Mouse (Mus musculus): ENCODE data around the gene Dnaja1. TPM values are rescaled to one million over a fixed set of nuclear protein-coding genes. Genes with fewer than 3 reads are reported as not detected.

Dnaja1 gene
- 379 and 406 TPM in 2 replicates for polyA plus RNA-seq (2014; fragmentation: Nextera tagmentation; extraction: Ambion mirVana)

- DNase-seq (ENCODE audit: low spot score) (peak; percentile 97), ATAC-seq (ENCODE audit: low read depth) (peak; percentile 93)
- Histone ChIP-seq H3K36me3 (ENCODE audit: control insufficient read depth, insufficient read depth, low read length) (peaks cover 38% of the 10 kb centered on the region), H3K4me2 (ENCODE audit: low read depth, low read length) (peak within 1 kb of the TSS; percentile 87), H3K4me1 (ENCODE audit: control insufficient read depth, insufficient read depth, low read length) (peaks cover 31% of the 10 kb centered on the region), H3K9me3 (ENCODE audit: control insufficient read depth, low read length) (no peaks in the 10 kb centered on the region), H3K9ac (ENCODE audit: low read depth, low read length) (peak within 1 kb of the TSS; percentile 99), H3K27me3 (replicated peaks; ENCODE audit: control insufficient read depth, insufficient read depth, low read length) (no peaks in the 10 kb centered on the region), H3K27ac (replicated peaks; ENCODE audit: low read depth, low read length) (peak within 1 kb of the TSS; percentile 100), H3K4me3 (ENCODE audit: low read depth, low read length) (peak within 1 kb of the TSS; percentile 92)
- WGBS = under 1% methylated on average over 44 of the region's 54 CpGs
These were observed at the start of gene Dnaja1 for GRCm38 (mm10) chr4:40722011-40722666. TSS of gene Dnaja1 (plus strand) at chr4:40722150.

- H3K9ac ChIP-seq (ENCODE audit: low read depth, low read length) = no peak overlapping the region
- WGBS = 93% methylated on average over 5 of the region's 5 CpGs
These were observed 48.4 kb upstream of the Dnaja1 start for GRCm38 (mm10) chr4:40673526-40673925.

DNA sequence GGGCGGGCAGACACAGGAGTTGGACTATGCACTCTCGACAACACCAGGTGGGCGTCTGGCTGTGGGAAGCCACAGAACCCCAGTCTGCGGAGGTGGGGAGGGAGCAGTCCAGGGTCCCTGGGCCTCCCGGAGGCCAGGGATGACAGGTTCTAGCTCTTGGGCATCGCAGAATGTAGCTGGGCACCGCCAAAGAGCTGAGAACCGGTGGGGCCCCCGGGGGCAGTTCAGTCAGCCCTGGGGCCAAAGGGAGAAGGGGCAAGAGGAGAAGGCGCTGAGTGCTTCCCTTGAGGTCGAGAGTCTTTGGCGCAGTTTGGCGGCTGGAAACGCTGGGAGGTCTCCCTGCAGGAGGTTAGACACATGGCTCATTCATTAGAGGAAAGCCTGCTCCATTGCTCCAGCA, 45.6 kb upstream of the Dnaja1 start:
- Histone ChIP-seq H3K9ac (ENCODE audit: low read depth, low read length) (no peak overlapping the region), H3K27ac (replicated peaks; ENCODE audit: low read depth, low read length) (no peak overlapping the region), H3K9me3 (ENCODE audit: control insufficient read depth, low read length) (no peaks in the 10 kb centered on the region), H3K4me1 (ENCODE audit: control insufficient read depth, insufficient read depth, low read length) (no peaks in the 10 kb centered on the region), H3K27me3 (replicated peaks; ENCODE audit: control insufficient read depth, insufficient read depth, low read length) (no peaks in the 10 kb centered on the region), H3K36me3 (ENCODE audit: control insufficient read depth, insufficient read depth, low read length) (no peaks in the 10 kb centered on the region), H3K4me3 (ENCODE audit: low read depth, low read length) (no peak overlapping the region), H3K4me2 (ENCODE audit: low read depth, low read length) (peak overlapping the region; percentile 1; the same call in 1 of the 2 replicates)
- 15% methylated on average over 12 of the region's 14 CpGs for WGBS
- DNase-seq (ENCODE audit: low spot score) (no peak), ATAC-seq (ENCODE audit: low read depth) (no peak)

More at GRCm38 (mm10) chr4:40673526-40673925, 48.4 kb upstream of the Dnaja1 start:
- Histone ChIP-seq H3K4me3 (ENCODE audit: low read depth, low read length) (no peak overlapping the region), H3K36me3 (ENCODE audit: control insufficient read depth, insufficient read depth, low read length) (no peaks in the 10 kb centered on the region), H3K9me3 (ENCODE audit: control insufficient read depth, low read length) (no peaks in the 10 kb centered on the region), H3K27me3 (replicated peaks; ENCODE audit: control insufficient read depth, insufficient read depth, low read length) (no peaks in the 10 kb centered on the region), H3K4me2 (ENCODE audit: low read depth, low read length) (no peak overlapping the region), H3K4me1 (ENCODE audit: control insufficient read depth, insufficient read depth, low read length) (no peaks in the 10 kb centered on the region), H3K27ac (replicated peaks; ENCODE audit: low read depth, low read length) (no peak overlapping the region)
- no peak for DNase-seq (ENCODE audit: low spot score)
- ATAC-seq (ENCODE audit: low read depth) = no peak

DNA sequence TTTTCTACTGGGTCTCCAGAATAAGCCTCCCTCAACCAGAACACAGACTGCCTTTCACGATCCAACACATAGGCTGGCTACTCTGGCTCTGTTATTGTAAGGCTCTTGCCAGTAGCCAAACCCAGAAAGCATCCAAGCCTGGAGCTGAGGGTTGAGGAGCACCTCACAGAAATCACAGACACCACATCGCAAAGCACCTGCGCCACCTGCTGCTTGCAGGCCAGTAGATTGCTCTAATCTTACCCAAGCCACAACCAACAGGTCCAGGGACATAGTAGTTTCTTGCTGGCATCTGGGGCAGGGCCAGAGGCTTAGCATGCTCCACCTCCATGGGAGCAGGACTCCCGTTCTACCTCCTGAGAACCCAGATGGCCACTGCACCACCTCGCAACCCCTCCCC, 44.8 kb upstream of the Dnaja1 start:
- DNase-seq (ENCODE audit: low spot score) (peak; percentile 52), ATAC-seq (ENCODE audit: low read depth) (peak; percentile 32; the same call in 1 of the 2 replicates)
- H3K4me3 ChIP-seq (ENCODE audit: low read depth, low read length) = no peak overlapping the region
- no peak overlapping the region for H3K4me2 ChIP-seq (ENCODE audit: low read depth, low read length)
- no peaks in the 10 kb centered on the region for H3K4me1 ChIP-seq (ENCODE audit: control insufficient read depth, insufficient read depth, low read length)
- 39% methylated on average over 4 of the region's 5 CpGs for WGBS
- no peak overlapping the region for H3K27ac ChIP-seq (replicated peaks; ENCODE audit: low read depth, low read length)
- no peak overlapping the region for H3K9ac ChIP-seq (ENCODE audit: low read depth, low read length)
- H3K9me3 ChIP-seq (ENCODE audit: control insufficient read depth, low read length) = no peaks in the 10 kb centered on the region
- H3K36me3 ChIP-seq (ENCODE audit: control insufficient read depth, insufficient read depth, low read length) = no peaks in the 10 kb centered on the region
- H3K27me3 ChIP-seq (replicated peaks; ENCODE audit: control insufficient read depth, insufficient read depth, low read length) = no peaks in the 10 kb centered on the region

DNA sequence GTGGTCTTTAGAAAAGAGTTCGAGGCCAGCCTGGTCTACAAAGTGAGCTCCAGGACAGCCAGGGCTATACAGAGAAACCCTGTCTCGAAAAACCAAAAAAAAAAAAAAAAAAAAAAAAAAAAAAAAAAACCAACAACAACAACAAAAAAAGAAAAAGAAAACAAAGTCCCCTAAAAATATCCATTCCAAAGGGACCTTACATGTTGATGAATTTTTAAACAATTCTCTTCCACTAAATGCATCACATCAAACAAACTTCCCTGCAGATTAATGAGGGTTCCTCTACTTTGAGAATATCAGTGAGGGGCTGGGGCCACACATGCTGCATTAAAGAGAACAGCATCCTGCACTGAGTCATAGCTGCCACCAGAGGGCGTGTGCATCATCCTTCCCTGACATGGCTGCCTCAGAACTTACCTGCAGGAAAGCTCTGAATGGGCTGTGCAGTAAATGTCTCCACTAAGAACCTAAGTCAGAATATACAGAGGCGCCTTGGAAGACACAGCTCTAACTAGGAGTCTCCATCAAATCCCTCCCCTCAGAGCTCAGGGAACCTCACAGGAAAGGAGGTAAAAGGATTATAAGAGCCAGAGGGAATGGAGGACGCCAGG, 41.6 kb upstream of the Dnaja1 start:
- H3K9me3 ChIP-seq (ENCODE audit: control insufficient read depth, low read length) = no peaks in the 10 kb centered on the region
- no peak overlapping the region for H3K4me2 ChIP-seq (ENCODE audit: low read depth, low read length)
- ATAC-seq (ENCODE audit: low read depth) (no peak), DNase-seq (ENCODE audit: low spot score) (peak; percentile 68)
- no peak overlapping the region for H3K9ac ChIP-seq (ENCODE audit: low read depth, low read length)
- H3K4me1 ChIP-seq (ENCODE audit: control insufficient read depth, insufficient read depth, low read length) = no peaks in the 10 kb centered on the region
- H3K27ac ChIP-seq (replicated peaks; ENCODE audit: low read depth, low read length) = no peak overlapping the region
- no peak overlapping the region for H3K4me3 ChIP-seq (ENCODE audit: low read depth, low read length)
- WGBS = 45% methylated on average over 5 of the region's 5 CpGs
- H3K36me3 ChIP-seq (ENCODE audit: control insufficient read depth, insufficient read depth, low read length) = no peaks in the 10 kb centered on the region; the same call in 1 of the 2 replicates
- no peaks in the 10 kb centered on the region for H3K27me3 ChIP-seq (replicated peaks; ENCODE audit: control insufficient read depth, insufficient read depth, low read length)

DNA sequence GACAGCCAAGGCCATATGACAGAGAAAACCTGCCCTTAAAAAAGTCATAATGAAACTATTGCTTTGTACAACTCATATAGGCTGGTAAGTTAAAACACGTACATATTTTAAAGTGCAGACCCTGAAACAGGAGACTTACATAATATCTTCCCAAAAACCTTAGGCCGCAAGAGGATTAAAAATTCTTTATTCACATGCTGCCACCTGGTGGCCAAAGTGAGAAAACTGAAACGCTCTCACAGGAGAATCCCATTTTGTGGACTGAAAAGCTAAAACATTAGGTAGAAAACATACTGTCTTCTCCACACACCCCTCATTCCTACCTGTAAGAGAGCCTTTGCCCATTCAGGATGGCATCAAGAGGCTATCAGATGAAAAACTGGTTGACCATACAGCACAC, 40.0 kb upstream of the Dnaja1 start:
- H3K4me2 ChIP-seq (ENCODE audit: low read depth, low read length) = no peak overlapping the region
- ATAC-seq (ENCODE audit: low read depth) = peak; percentile 21; the same call in 1 of the 2 replicates
- DNase-seq (ENCODE audit: low spot score) = peak; percentile 68

GRCm38 (mm10) chr4:40682359-40682758, 39.6 kb upstream of the Dnaja1 start:
- H3K9ac ChIP-seq (ENCODE audit: low read depth, low read length) = no peak overlapping the region
- H3K4me2 ChIP-seq (ENCODE audit: low read depth, low read length) = no peak overlapping the region
- no peaks in the 10 kb centered on the region for H3K27me3 ChIP-seq (replicated peaks; ENCODE audit: control insufficient read depth, insufficient read depth, low read length)
- H3K4me3 ChIP-seq (ENCODE audit: low read depth, low read length) = no peak overlapping the region
- H3K27ac ChIP-seq (replicated peaks; ENCODE audit: low read depth, low read length) = no peak overlapping the region
- H3K9me3 ChIP-seq (ENCODE audit: control insufficient read depth, low read length) = no peaks in the 10 kb centered on the region
- 81% methylated on average over 5 of the region's 5 CpGs for WGBS
- ATAC-seq (ENCODE audit: low read depth) (peak; percentile 10; the same call in 1 of the 2 replicates), DNase-seq (ENCODE audit: low spot score) (peak; percentile 7)
- no peaks in the 10 kb centered on the region for H3K4me1 ChIP-seq (ENCODE audit: control insufficient read depth, insufficient read depth, low read length)
- H3K36me3 ChIP-seq (ENCODE audit: control insufficient read depth, insufficient read depth, low read length) = peaks cover 15% of the 10 kb centered on the region

More for the DNA sequence above, 40.0 kb upstream of the Dnaja1 start:
- H3K4me1 ChIP-seq (ENCODE audit: control insufficient read depth, insufficient read depth, low read length) = no peaks in the 10 kb centered on the region
- H3K4me3 ChIP-seq (ENCODE audit: low read depth, low read length) = no peak overlapping the region
- H3K27ac ChIP-seq (replicated peaks; ENCODE audit: low read depth, low read length) = no peak overlapping the region
- peaks cover 11% of the 10 kb centered on the region for H3K36me3 ChIP-seq (ENCODE audit: control insufficient read depth, insufficient read depth, low read length)
- 18% methylated on average over 3 of the region's 3 CpGs for WGBS
- no peak overlapping the region for H3K9ac ChIP-seq (ENCODE audit: low read depth, low read length)
- no peaks in the 10 kb centered on the region for H3K9me3 ChIP-seq (ENCODE audit: control insufficient read depth, low read length)
- no peaks in the 10 kb centered on the region for H3K27me3 ChIP-seq (replicated peaks; ENCODE audit: control insufficient read depth, insufficient read depth, low read length)

DNA sequence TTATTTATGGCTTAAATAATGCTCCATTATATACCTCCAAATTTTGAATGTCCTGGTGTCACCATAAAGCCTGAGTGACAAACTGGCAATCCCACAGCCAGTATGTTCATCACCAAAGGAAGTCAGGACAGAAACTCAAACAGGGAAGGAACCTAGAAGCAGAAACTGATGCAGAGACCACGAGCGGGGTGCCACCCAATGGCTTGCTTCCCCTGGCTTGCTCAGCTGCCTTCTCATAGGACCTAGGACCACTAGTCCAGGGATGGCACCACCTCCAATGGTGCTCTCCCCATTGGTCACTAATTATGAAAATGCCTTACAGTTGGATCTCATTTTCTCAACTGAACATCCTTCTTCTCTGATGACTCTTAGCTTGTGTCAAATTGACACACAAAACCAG, 38.6 kb upstream of the Dnaja1 start:
- H3K27ac ChIP-seq (replicated peaks; ENCODE audit: low read depth, low read length) = no peak overlapping the region
- H3K9ac ChIP-seq (ENCODE audit: low read depth, low read length) = no peak overlapping the region
- H3K9me3 ChIP-seq (ENCODE audit: control insufficient read depth, low read length) = no peaks in the 10 kb centered on the region
- DNase-seq (ENCODE audit: low spot score) (no peak), ATAC-seq (ENCODE audit: low read depth) (no peak)
- no peak overlapping the region for H3K4me2 ChIP-seq (ENCODE audit: low read depth, low read length)
- no peaks in the 10 kb centered on the region for H3K4me1 ChIP-seq (ENCODE audit: control insufficient read depth, insufficient read depth, low read length)
- WGBS = 78% methylated on average over 2 of the region's 2 CpGs
- H3K27me3 ChIP-seq (replicated peaks; ENCODE audit: control insufficient read depth, insufficient read depth, low read length) = no peaks in the 10 kb centered on the region
- no peak overlapping the region for H3K4me3 ChIP-seq (ENCODE audit: low read depth, low read length)
- H3K36me3 ChIP-seq (ENCODE audit: control insufficient read depth, insufficient read depth, low read length) = peaks cover 23% of the 10 kb centered on the region
